Mouse (Mus musculus): ENCODE measurements around the gene Retreg2. TPM values are rescaled to one million over a fixed set of nuclear protein-coding genes. Genes with fewer than 3 reads are reported as not detected.

Retreg2 gene
- 33.9 TPM in 2 replicates for polyA plus RNA-seq (2015; fragmentation: Nextera tagmentation; extraction: Ambion mirVana)

- Histone ChIP-seq H3K36me3 (ENCODE audit: control insufficient read depth, insufficient read depth) (peaks cover 50% of the 10 kb centered on the region), H3K27ac (ENCODE audit: low read length) (peak within 1 kb of the TSS; percentile 81), H3K9me3 (replicated peaks; ENCODE audit: control insufficient read depth, low read length) (no peaks in the 10 kb centered on the region), H3K4me3 (ENCODE audit: low read length) (peak within 1 kb of the TSS; percentile 59), H3K4me2 (ENCODE audit: low read depth, low read length) (peak within 1 kb of the TSS; percentile 94), H3K27me3 (ENCODE audit: control insufficient read depth, insufficient read depth, low read length) (no peaks in the 10 kb centered on the region), H3K9ac (ENCODE audit: low read length) (peak within 1 kb of the TSS; percentile 77), H3K4me1 (ENCODE audit: control insufficient read depth, insufficient read depth, low read length) (peaks cover 17% of the 10 kb centered on the region)
- under 1% methylated on average over 90 of the region's 91 CpGs for WGBS
- ATAC-seq (replicated peaks; ENCODE audit: extremely low read depth, insufficient read depth, low FRiP score) = peak; percentile 89
Observed at GRCm38 (mm10) chr1:75142301-75143261, at the start of gene Retreg2, which contains the start of gene Cnppd1. Gene Retreg2 (plus strand): TSS chr1:75142778. Gene Cnppd1 (minus strand): TSS chr1:75142711.

GRCm38 (mm10) chr1:75122211-75122610 lies 20.4 kb upstream of the Retreg2 start:
- Histone ChIP-seq H3K4me1 (ENCODE audit: control insufficient read depth, insufficient read depth, low read length) (peaks cover 3% of the 10 kb centered on the region; the same call in 1 of the 2 replicates), H3K27me3 (ENCODE audit: control insufficient read depth, insufficient read depth, low read length) (no peaks in the 10 kb centered on the region), H3K9me3 (replicated peaks; ENCODE audit: control insufficient read depth, low read length) (no peaks in the 10 kb centered on the region), H3K4me2 (ENCODE audit: low read depth, low read length) (no peak overlapping the region), H3K36me3 (ENCODE audit: control insufficient read depth, insufficient read depth) (no peaks in the 10 kb centered on the region), H3K27ac (ENCODE audit: low read length) (no peak overlapping the region), H3K4me3 (ENCODE audit: low read length) (no peak overlapping the region), H3K9ac (ENCODE audit: low read length) (no peak overlapping the region)
- ATAC-seq (replicated peaks; ENCODE audit: extremely low read depth, insufficient read depth, low FRiP score) = no peak
- WGBS = 77% methylated on average over 3 of the region's 3 CpGs

DNA sequence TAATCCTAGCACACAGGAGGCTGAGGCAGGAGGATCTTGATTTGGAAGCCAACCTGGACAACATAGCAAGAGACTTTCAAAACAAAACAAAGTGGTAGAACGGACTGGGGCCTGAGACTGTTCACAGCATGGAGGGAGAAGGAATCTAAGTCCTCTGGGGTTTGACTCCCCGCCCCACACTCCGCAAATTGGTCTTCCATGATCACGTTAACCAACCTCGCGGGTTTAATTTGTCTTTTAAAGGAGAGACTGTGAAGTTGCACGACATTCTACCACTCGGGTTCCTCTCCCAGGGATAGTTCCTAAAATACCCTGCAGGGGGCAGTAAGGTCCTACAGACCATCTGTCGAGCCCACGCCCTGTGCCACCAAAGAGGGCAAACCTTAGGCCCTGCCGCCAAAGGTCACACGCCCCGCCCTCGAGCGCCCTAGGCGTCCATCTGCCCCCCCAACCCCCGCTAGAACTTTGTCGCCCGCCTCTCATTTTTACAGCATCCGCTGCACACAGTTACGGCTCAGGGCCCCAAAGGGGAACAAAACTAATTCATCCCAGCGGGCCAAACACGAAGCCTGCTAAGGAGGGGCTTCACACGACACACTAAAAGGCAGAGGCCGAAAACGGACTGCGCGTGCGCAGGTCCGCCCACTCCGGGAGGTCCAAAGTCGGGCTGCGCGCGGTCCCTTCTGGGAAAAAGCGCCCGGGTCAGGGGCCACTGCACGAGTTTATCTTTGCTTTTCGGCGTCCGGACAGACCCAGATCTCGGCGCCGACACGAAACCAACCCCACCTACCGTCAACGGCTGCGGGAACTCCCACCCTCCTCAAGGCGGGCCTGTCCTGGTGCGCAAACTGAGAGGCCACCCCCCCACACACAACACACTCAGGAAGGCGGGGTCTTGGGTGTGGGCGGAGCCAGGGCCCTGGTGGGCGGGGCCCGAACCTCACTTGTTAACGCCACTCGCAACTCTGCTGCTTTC lies 17.9 kb upstream of the Retreg2 start, which contains the start of gene Nhej1:
Nhej1 (minus strand) TSS at position 855 of the 976 bp plus-strand sequence.
- peak; percentile 98 for ATAC-seq (replicated peaks; ENCODE audit: extremely low read depth, insufficient read depth, low FRiP score)
- Histone ChIP-seq H3K36me3 (ENCODE audit: control insufficient read depth, insufficient read depth) (no peaks in the 10 kb centered on the region), H3K4me1 (ENCODE audit: control insufficient read depth, insufficient read depth, low read length) (peaks cover 3% of the 10 kb centered on the region; the same call in 1 of the 2 replicates), H3K4me3 (ENCODE audit: low read length) (peak within 1 kb of the TSS; percentile 68), H3K27ac (ENCODE audit: low read length) (peak within 1 kb of the TSS; percentile 94), H3K4me2 (ENCODE audit: low read depth, low read length) (peak within 1 kb of the TSS; percentile 68), H3K27me3 (ENCODE audit: control insufficient read depth, insufficient read depth, low read length) (no peaks in the 10 kb centered on the region), H3K9ac (ENCODE audit: low read length) (peak within 1 kb of the TSS; percentile 80), H3K9me3 (replicated peaks; ENCODE audit: control insufficient read depth, low read length) (no peaks in the 10 kb centered on the region)
- WGBS = 1% methylated on average over 56 of the region's 56 CpGs

GRCm38 (mm10) chr1:75125418-75125817 lies 17.2 kb upstream of the Retreg2 start:
- Histone ChIP-seq H3K4me2 (ENCODE audit: low read depth, low read length) (peak overlapping the region; percentile 68), H3K27ac (ENCODE audit: low read length) (peak overlapping the region; percentile 94), H3K9ac (ENCODE audit: low read length) (peak overlapping the region; percentile 80; the same call in 1 of the 2 replicates), H3K4me1 (ENCODE audit: control insufficient read depth, insufficient read depth, low read length) (peaks cover 3% of the 10 kb centered on the region; the same call in 1 of the 2 replicates), H3K9me3 (replicated peaks; ENCODE audit: control insufficient read depth, low read length) (no peaks in the 10 kb centered on the region), H3K36me3 (ENCODE audit: control insufficient read depth, insufficient read depth) (no peaks in the 10 kb centered on the region), H3K4me3 (ENCODE audit: low read length) (peak overlapping the region; percentile 68), H3K27me3 (ENCODE audit: control insufficient read depth, insufficient read depth, low read length) (no peaks in the 10 kb centered on the region)
- 32% methylated on average over 5 of the region's 5 CpGs for WGBS
- ATAC-seq (replicated peaks; ENCODE audit: extremely low read depth, insufficient read depth, low FRiP score) = no peak

- peaks cover 3% of the 10 kb centered on the region; the same call in 1 of the 2 replicates for H3K4me1 ChIP-seq (ENCODE audit: control insufficient read depth, insufficient read depth, low read length)
- no peak overlapping the region for H3K27ac ChIP-seq (ENCODE audit: low read length)
- H3K27me3 ChIP-seq (ENCODE audit: control insufficient read depth, insufficient read depth, low read length) = no peaks in the 10 kb centered on the region
- H3K4me3 ChIP-seq (ENCODE audit: low read length) = no peak overlapping the region
- WGBS = 64% methylated on average over 3 of the region's 3 CpGs
- H3K4me2 ChIP-seq (ENCODE audit: low read depth, low read length) = no peak overlapping the region
- H3K36me3 ChIP-seq (ENCODE audit: control insufficient read depth, insufficient read depth) = no peaks in the 10 kb centered on the region
- no peak overlapping the region for H3K9ac ChIP-seq (ENCODE audit: low read length)
- no peaks in the 10 kb centered on the region for H3K9me3 ChIP-seq (replicated peaks; ENCODE audit: control insufficient read depth, low read length)
- no peak for ATAC-seq (replicated peaks; ENCODE audit: extremely low read depth, insufficient read depth, low FRiP score)
Observed at GRCm38 (mm10) chr1:75128641-75129040, 13.9 kb upstream of the Retreg2 start.

DNA sequence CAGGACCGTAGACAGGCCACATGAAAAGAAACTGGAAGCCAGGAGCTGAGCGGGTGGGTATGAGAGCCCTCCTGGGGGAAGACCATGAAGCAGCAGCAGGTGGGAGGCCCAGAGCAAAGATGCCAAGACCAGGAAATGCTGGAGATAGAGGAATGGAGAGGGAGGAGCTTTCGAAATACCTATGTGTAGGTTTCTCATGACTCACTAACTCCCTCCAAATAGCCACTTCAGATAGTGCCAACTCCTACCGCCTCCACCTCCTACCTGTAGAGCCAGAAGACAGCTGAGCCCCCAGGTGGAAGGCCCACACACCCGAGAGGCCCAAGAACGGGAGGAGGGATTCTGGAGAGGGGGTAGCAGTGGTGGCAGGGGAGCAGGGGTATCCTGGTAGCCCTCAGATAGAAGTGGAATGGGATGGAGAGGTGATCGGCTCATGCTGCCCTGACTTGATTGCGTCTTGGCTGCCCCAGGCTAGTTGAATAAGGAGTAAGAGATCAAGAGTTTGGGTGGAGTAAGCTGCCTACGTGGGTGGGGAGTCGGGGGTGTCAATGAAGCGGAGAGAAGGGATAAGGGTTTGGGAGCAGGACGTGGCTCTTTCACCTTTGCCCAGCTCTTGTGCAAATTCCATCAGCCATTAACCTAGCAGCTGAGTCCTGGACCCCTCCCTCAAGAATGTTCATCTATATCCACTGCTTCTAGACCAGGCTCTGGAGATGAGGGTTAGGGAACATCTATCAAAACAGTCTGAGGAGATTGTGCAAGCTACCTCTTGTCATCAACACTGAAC lies 9.0 kb upstream of the Retreg2 start, which contains the start of gene Slc23a3:
Slc23a3 (minus strand) TSS at position 470 of the 787 bp plus-strand sequence.
- Histone ChIP-seq H3K9me3 (replicated peaks; ENCODE audit: control insufficient read depth, low read length) (no peaks in the 10 kb centered on the region), H3K36me3 (ENCODE audit: control insufficient read depth, insufficient read depth) (peaks cover 22% of the 10 kb centered on the region), H3K9ac (ENCODE audit: low read length) (no peak within 1 kb of the TSS), H3K4me1 (ENCODE audit: control insufficient read depth, insufficient read depth, low read length) (no peaks in the 10 kb centered on the region), H3K27me3 (ENCODE audit: control insufficient read depth, insufficient read depth, low read length) (no peaks in the 10 kb centered on the region), H3K4me3 (ENCODE audit: low read length) (no peak within 1 kb of the TSS), H3K27ac (ENCODE audit: low read length) (no peak within 1 kb of the TSS), H3K4me2 (ENCODE audit: low read depth, low read length) (no peak within 1 kb of the TSS)
- 54% methylated on average over 12 of the region's 12 CpGs for WGBS
- 0 out of 2 replicates have a peak, but pooled peaks have one; percentile 6 for ATAC-seq (replicated peaks; ENCODE audit: extremely low read depth, insufficient read depth, low FRiP score)

DNA sequence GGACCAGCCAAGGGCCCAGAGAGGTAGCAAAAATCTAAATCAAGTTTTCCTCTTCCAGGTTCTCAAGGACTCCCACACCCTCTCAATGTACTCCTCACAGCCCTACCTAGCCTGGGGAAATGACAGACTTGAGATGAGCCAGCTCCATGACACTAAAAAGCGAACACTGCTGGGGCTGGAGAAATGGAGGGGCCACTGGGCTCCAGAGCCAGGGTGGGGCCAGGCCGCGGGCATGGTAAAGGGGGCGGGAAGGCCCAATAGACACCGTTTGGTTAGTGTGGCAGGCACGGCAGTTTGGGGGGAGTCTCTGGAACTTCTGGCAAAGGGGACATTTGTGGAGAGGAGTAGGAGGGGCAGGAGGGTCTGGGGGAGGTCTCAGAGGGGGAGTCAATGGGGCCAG lies 6.3 kb upstream of the Retreg2 start:
- Histone ChIP-seq H3K4me1 (ENCODE audit: control insufficient read depth, insufficient read depth, low read length) (peaks cover 9% of the 10 kb centered on the region), H3K9me3 (replicated peaks; ENCODE audit: control insufficient read depth, low read length) (no peaks in the 10 kb centered on the region), H3K4me2 (ENCODE audit: low read depth, low read length) (no peak overlapping the region), H3K36me3 (ENCODE audit: control insufficient read depth, insufficient read depth) (peaks cover 31% of the 10 kb centered on the region), H3K9ac (ENCODE audit: low read length) (no peak overlapping the region), H3K4me3 (ENCODE audit: low read length) (no peak overlapping the region), H3K27ac (ENCODE audit: low read length) (no peak overlapping the region), H3K27me3 (ENCODE audit: control insufficient read depth, insufficient read depth, low read length) (no peaks in the 10 kb centered on the region)
- 65% methylated on average over 6 of the region's 6 CpGs for WGBS
- ATAC-seq (replicated peaks; ENCODE audit: extremely low read depth, insufficient read depth, low FRiP score) = no peak

DNA sequence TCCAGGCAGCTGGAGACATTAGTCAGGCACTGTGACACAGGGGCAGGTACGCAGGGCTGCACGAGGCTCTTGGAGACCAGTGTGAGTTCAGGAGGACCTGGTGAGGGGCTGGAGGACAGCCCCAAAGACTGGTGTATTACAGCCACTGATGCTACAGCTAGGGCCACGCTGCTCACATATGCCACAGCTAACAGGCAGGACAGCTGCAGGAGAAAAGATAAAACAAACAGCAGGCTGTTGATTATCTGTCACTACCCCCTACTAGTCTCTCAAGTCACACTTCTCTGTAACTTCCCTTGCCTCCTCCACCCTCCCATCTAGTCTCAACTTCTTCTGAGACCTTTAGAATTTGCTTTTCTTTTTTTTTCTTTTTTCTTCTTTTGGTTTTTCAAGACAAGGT lies 5.8 kb upstream of the Retreg2 start:
- H3K27ac ChIP-seq (ENCODE audit: low read length) = no peak overlapping the region

More for the DNA sequence above, 5.8 kb upstream of the Retreg2 start:
- Histone ChIP-seq H3K9me3 (replicated peaks; ENCODE audit: control insufficient read depth, low read length) (no peaks in the 10 kb centered on the region), H3K9ac (ENCODE audit: low read length) (no peak overlapping the region), H3K4me1 (ENCODE audit: control insufficient read depth, insufficient read depth, low read length) (peaks cover 9% of the 10 kb centered on the region), H3K4me3 (ENCODE audit: low read length) (no peak overlapping the region), H3K36me3 (ENCODE audit: control insufficient read depth, insufficient read depth) (peaks cover 31% of the 10 kb centered on the region), H3K27me3 (ENCODE audit: control insufficient read depth, insufficient read depth, low read length) (no peaks in the 10 kb centered on the region), H3K4me2 (ENCODE audit: low read depth, low read length) (no peak overlapping the region)
- WGBS = 35% methylated on average over 3 of the region's 3 CpGs
- no peak for ATAC-seq (replicated peaks; ENCODE audit: extremely low read depth, insufficient read depth, low FRiP score)

All from heart, embryonic 16.5 days (tissue).